Mouse (Mus musculus) liver, embryonic 14.5 days (tissue): ENCODE data around the gene Diablo. TPM values are rescaled to one million over a fixed set of nuclear protein-coding genes. Genes with fewer than 3 reads are reported as not detected.

Experiments used
- ATAC-seq: fragments of 200-750 bp; cut with Nextera tagmentation; 2 replicates; pipeline ENCODE4 v1.8.0; 2017; ENCODE audit warnings: moderate number of reproducible peaks, mild to moderate bottlenecking, moderate library complexity; ENCODE audit not compliant: insufficient read depth
- DNase-seq, 3 experiments: peaks; one replicate each; pipeline ENCODE4 v3.0.0-alpha.2; 2012 to 2013; ENCODE audit warnings: low read depth in 3 of 3, low spot score in 3 of 3
- H3K27ac ChIP-seq: fragments of 300-500 bp; sonication (generic); 2 replicates; pipeline ENCODE4 v1.5.1; 2014; ENCODE audit warnings: moderate library complexity, mild to moderate bottlenecking, control low read depth, inconsistent platforms
- H3K27me3 ChIP-seq: fragments of 300-500 bp; sonication (generic); 2 replicates; pipeline ENCODE4 v1.6.1; 2014; ENCODE audit warnings: mild to moderate bottlenecking, low read length, moderate library complexity; ENCODE audit not compliant: control insufficient read depth, insufficient read depth
- H3K36me3 ChIP-seq: fragments of 300-500 bp; sonication (generic); replicated peaks from 2 replicates; pipeline ENCODE4 v1.6.1; 2014; ENCODE audit warnings: low read depth; ENCODE audit not compliant: control insufficient read depth, insufficient read depth
- H3K4me1 ChIP-seq, 2 experiments: fragments of 200-500 bp in 1 of 2; fragments of 300-500 bp in 1 of 2; sonication (generic) in 1 of 2; replicated peaks; 2 replicates each; pipeline ENCODE4 v1.6.1; 2012 to 2014; ENCODE audit warnings: antibody characterized with exemption in 1 of 2, inconsistent platforms in 1 of 2, low read length in 1 of 2; ENCODE audit not compliant: control insufficient read depth in 2 of 2, insufficient read depth in 2 of 2
- H3K4me2 ChIP-seq: fragments of 300-500 bp; sonication (generic); 2 replicates; pipeline ENCODE4 v1.6.1; 2014; ENCODE audit warnings: low read depth, mild to moderate bottlenecking, control low read depth, moderate library complexity
- H3K4me3 ChIP-seq, 2 experiments: fragments of 200-500 bp in 1 of 2; fragments of 300-500 bp in 1 of 2; sonication (generic) in 1 of 2; 2 replicates each; pipeline ENCODE4 v1.5.1; 2012 to 2014; ENCODE audit warnings: low read depth in 2 of 2, low read length in 2 of 2, mild to moderate bottlenecking in 2 of 2, control low read depth in 1 of 2, inconsistent platforms in 1 of 2, moderate library complexity in 1 of 2; ENCODE audit not compliant: insufficient read depth in 1 of 2
- H3K9ac ChIP-seq: fragments of 300-500 bp; sonication (generic); replicated peaks from 2 replicates; pipeline ENCODE4 v1.6.1; 2014; ENCODE audit warnings: mild to moderate bottlenecking, control low read depth, moderate library complexity
- H3K9me3 ChIP-seq: fragments of 300-500 bp; sonication (generic); 2 replicates; pipeline ENCODE4 v1.6.1; 2016; ENCODE audit warnings: low read length, mixed read lengths; ENCODE audit not compliant: control insufficient read depth
- CTCF ChIP-seq: IDR thresholded peaks from 2 replicates; pipeline ENCODE4 v1.5.1; 2016; ENCODE audit warnings: antibody characterized with exemption, low read depth, control low read depth
- EP300 ChIP-seq: IDR thresholded peaks from 2 replicates; pipeline ENCODE4 v1.6.1; 2016; ENCODE audit warnings: antibody characterized with exemption, low read depth
- WGBS: fragments of 180-500 bp; shearing (Covaris S2); extraction: QIAGEN DNeasy Blood & Tissue Kit; methylation state at CpG from one replicate; pipeline ENCODE4 v1.1.7; 2014; ENCODE audit not compliant: insufficient replicate concordance; 5-methylcytosine and 5-hydroxymethylcytosine counted together
- polyA plus RNA-seq, 2 experiments: library from polyadenylated mRNA; depleted of rRNA in 1 of 2; stranded (reverse) in 1 of 2; unstranded in 1 of 2; fragments of >200 nt; fragmentation: Nextera tagmentation in 1 of 2; extraction: Ambion mirVana in 1 of 2; gene quantifications; 2 replicates each; pipeline versions ENCODE4 v1.2.1 to v1.2.3; 2012 to 2014

The Diablo gene
- polyA plus RNA-seq, 2 experiments, result 35.4 to 55.9 TPM

DNA sequence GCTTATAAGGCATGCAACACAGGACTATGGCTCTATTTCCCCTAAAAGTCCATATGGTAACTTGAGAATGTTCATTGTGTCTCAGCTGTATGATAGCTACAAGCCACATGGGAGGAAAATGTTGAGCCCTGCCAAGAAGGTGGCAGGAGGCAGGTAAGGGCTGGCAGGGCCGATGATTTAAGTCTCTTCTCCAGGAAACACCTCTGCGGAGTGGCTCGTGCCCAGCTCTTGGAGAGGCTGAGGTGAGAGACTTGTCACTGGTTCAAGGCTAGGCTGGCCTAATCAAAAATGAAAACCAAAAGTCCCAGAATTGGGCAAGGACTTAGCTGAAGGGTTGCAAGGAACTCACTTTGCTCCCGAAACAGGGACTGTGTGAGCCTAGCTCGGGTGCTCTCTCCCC is 13.8 kb downstream of the Diablo start, which contains the start of gene B3gnt4:
TSS of gene B3gnt4 (plus strand) at position 301 of the 400 bp plus-strand sequence.
- no peak for ATAC-seq
- Histone ChIP-seq H3K27ac (no peak within 1 kb of the TSS), H3K4me3 (no peak within 1 kb of the TSS), H3K9ac (no peak within 1 kb of the TSS), H3K36me3 (no peaks in the 10 kb centered on the region), H3K9me3 (no peaks in the 10 kb centered on the region), H3K4me2 (no peak within 1 kb of the TSS), H3K27me3 (peaks cover 27% of the 10 kb centered on the region), H3K4me1 (peaks cover 2 to 12% of the 10 kb centered on the region in 2 experiments; a peak in 3 of 4 replicates)
- TF ChIP-seq CTCF, result no peak
- WGBS, result 84% methylated on average over 5 of the region's 5 CpGs
- no peak for DNase-seq

DNA sequence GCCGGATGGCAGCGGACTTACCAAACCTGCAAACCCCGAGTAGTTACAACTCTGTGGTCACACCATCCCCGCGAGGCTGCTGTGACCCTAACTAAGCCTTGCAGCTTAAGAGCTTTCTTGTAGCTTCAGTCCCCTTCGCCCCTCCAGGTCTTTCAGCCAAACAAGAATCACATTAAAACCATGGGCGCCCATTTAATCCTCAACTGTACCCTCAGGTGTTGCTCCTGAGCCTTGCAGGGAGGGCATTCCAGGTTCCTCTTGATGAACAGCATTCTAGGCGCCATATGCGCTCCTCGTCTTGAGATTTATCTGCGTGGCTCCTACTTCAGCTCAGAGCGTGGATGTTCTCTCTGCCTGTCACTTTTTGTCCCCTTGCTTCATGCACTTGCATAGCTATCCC is 15.1 kb downstream of the Diablo start:
- 9% methylated on average over 12 of the region's 12 CpGs for WGBS
- H3K27ac ChIP-seq, result no peak overlapping the region
- TF ChIP-seq EP300, result no peak
- no peak for TF ChIP-seq CTCF
- DNase-seq (no peak), ATAC-seq (no peak)
- peak overlapping the region; percentile 83 for H3K4me2 ChIP-seq
- no peaks in the 10 kb centered on the region for H3K9me3 ChIP-seq
- peak overlapping the region; percentile 41 to 56; a peak in 2 of 4 replicates for H3K4me3 ChIP-seq
- H3K27me3 ChIP-seq, result peaks cover 28% of the 10 kb centered on the region
- H3K4me1 ChIP-seq, result peaks cover 2 to 12% of the 10 kb centered on the region in 2 experiments; a peak in 3 of 4 replicates
- no peak overlapping the region for H3K9ac ChIP-seq
- H3K36me3 ChIP-seq, result no peaks in the 10 kb centered on the region

DNA sequence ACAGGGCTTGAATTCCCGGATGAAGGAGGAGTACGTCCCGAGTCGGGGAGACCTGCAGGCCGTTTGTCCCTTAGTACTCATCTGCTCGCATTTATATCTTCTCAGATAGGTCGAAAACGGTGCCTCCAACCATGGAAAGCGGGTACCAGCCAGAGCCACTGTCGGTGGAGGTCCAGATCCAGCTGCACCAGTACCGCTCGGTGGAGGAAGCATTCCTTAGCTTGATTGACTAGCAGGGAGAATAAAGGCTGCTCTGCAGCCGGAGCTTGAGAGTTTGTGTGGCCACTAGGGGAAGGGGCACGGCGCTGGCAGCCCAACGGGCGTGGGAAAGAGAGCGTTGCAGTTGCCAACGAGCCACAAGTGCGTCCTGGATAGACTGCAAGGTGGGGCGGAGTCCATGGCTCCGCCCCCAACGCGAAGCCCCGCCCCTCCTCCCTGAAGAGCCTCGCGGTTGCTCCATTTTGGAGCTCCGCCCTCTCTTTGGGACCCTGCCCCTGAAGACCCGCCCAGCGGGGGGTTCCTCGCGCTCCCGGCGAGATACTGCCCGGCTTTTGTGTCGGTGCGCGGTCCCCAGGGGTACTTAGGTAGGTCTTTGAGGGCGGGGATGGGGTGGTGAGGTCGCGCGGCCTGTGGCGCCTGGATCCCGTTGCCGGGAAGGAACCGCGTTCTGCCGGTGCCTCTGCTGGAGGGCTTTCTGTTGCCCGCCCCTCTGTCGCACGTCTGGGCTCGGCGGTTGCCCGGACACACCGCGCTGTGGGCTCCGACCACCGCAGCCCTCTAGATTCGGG is 15.8 kb downstream of the Diablo start:
- Histone ChIP-seq H3K36me3 (no peaks in the 10 kb centered on the region), H3K27me3 (peaks cover 28% of the 10 kb centered on the region), H3K4me2 (peak overlapping the region; percentile 83), H3K4me1 (peaks cover 2 to 12% of the 10 kb centered on the region in 2 experiments; a peak in 3 of 4 replicates), H3K9me3 (no peaks in the 10 kb centered on the region), H3K9ac (peak overlapping the region; percentile 9; the same call in 1 of the 2 replicates), H3K27ac (no peak overlapping the region), H3K4me3 (peak overlapping the region; percentile 41 to 56)
- peak; percentile 14; the same call in 1 of the 2 replicates for TF ChIP-seq CTCF
- no peak for TF ChIP-seq EP300
- 2% methylated on average over 58 of the region's 59 CpGs for WGBS
- peak; percentile 47 to 64 (median 56) for DNase-seq
- peak; percentile 81 for ATAC-seq

DNA sequence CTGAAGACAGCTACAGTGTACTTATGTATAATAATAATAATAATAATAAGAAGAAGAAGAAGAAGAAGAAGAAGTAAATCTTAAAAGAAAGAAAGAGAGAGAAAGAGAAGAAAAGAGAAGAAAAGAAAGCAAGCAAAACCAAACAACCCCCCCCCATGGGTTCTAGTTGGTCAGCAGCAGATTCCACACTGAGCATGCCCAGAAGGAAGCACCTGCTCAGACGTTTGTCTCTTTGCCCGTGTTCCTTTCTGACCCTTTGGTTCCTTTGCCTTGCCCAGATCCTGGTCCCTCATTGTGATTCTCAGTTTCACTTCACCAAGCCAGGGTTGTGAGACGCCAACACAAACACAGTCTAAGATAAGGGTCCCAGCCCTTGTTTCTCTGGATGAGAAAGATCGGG is 22.0 kb downstream of the Diablo start:
- WGBS, result 43% methylated on average over 4 of the region's 4 CpGs
- Histone ChIP-seq H3K4me3 (no peak overlapping the region), H3K27ac (no peak overlapping the region), H3K4me1 (peaks cover 0 to 2% of the 10 kb centered on the region in 2 experiments; a peak in 2 of 4 replicates), H3K27me3 (peaks cover 6% of the 10 kb centered on the region), H3K9ac (no peak overlapping the region), H3K36me3 (no peaks in the 10 kb centered on the region), H3K4me2 (no peak overlapping the region), H3K9me3 (no peaks in the 10 kb centered on the region)
- DNase-seq, result no peak
- ATAC-seq, result no peak
- no peak for TF ChIP-seq EP300
- TF ChIP-seq CTCF, result no peak

DNA sequence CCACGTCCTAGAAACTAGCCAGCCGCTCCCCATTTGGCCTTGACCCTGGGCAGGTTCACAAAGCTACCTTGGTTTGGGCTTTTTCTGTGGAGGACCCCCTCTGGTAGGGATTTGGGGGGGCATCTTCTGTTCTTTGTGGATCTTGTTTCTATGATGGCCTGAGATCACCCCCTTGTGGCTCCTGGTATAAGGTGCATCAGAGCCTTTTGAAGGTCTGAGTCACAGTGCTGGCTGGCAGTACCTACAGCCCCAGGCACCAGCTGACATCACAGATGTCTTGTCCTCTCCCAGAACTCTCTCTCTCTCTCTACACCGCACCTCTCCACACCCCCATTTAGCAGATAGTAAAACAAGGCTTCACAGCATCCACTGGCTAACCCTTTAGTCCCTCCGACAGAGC is 24.3 kb downstream of the Diablo start:
- no peaks in the 10 kb centered on the region; the same call in none of the 2 replicates for H3K27me3 ChIP-seq
- WGBS, result 33% methylated on average over 4 of the region's 4 CpGs
- H3K4me3 ChIP-seq, result no peak overlapping the region
- no peaks in the 10 kb centered on the region for H3K9me3 ChIP-seq
- H3K27ac ChIP-seq, result no peak overlapping the region
- H3K4me2 ChIP-seq, result no peak overlapping the region
- DNase-seq, result no peak
- H3K9ac ChIP-seq, result no peak overlapping the region
- no peaks in the 10 kb centered on the region for H3K36me3 ChIP-seq
- no peak for ATAC-seq
- TF ChIP-seq CTCF, result peak; percentile 50
- no peak for TF ChIP-seq EP300
- peaks cover 0 to 2% of the 10 kb centered on the region in 2 experiments; a peak in 2 of 4 replicates for H3K4me1 ChIP-seq
